Mouse (Mus musculus) bone marrow macrophage, adult 2 months (primary cell): ENCODE results near the gene Rcbtb2.

Experiments used
- CTCF ChIP-seq: IDR thresholded peaks from 2 replicates; pipeline ENCODE4 v1.5.1; 2012; ENCODE audit warnings: low read depth, mild to moderate bottlenecking, low read length, moderate library complexity
- POLR2A ChIP-seq: IDR thresholded peaks from 2 replicates; pipeline ENCODE4 v1.6.1; 2012; ENCODE audit warnings: mild to moderate bottlenecking, low read depth, low read length, borderline replicate concordance

DNA sequence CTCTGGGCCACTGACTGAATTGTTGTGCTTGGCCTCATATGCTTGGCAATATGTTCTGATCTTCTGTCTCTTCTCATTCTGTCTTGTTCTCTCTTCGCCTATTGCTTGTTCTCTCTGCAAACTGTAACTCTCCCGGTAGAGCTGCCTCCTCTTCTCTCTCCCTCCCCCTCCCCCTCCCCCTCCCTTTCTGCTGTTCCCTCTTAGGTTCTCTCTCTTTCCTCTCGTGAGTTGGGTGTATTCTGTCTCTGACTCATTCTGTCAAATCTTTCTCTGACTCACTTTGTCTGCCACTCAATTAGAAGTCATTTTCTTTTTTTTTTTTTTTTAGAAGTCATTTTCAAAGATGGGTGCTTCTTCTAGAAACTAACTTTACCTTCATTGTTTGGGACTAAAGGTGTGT, 23.9 kb downstream of the Rcbtb2 start:
- no peak for TF ChIP-seq CTCF
- no peak for TF ChIP-seq POLR2A
